Mouse (Mus musculus): Measurements from ENCODE around the gene Brd3.

Brd3 gene

GRCm38 (mm10) chr2:27426406-27426854, 81.0 kb downstream of the Brd3 start:
- POLR2A ChIA-PET, result interaction anchor here in 3 of 4 experiments (0.7 to 4.6 kb wide), 25 partner anchors 9 to 494 kb away, joined by 3 to 32 read pairs (median 6); partner anchors contain the start of genes Brd3os (in 3 of the 3) and Wdr5 (in 1 of the 3)

GRCm38 (mm10) chr2:27425751-27426405, 81.6 kb downstream of the Brd3 start:
- ChIA-PET CTCF (interaction anchor here in 3 of 4 experiments (0.5 to 4.0 kb wide), 11 partner anchors 9 to 408 kb away, joined by 3 to 80 read pairs (median 3); no protein-coding TSS in a partner anchor), POLR2A (interaction anchor here in 3 of 4 experiments (0.7 to 4.6 kb wide), 17 partner anchors 9 to 321 kb away, joined by 3 to 32 read pairs (median 4); partner anchors contain the start of gene Brd3os (in 3 of the 3))

More at GRCm38 (mm10) chr2:27426406-27426854, 81.0 kb downstream of the Brd3 start:
- CTCF ChIA-PET, result interaction anchor here (0.5 to 4.0 kb wide), 18 partner anchors 15 to 905 kb away, joined by 3 to 80 read pairs (median 7); partner anchors contain the start of gene Brd3os (in 2 of the 4)

- POLR2A ChIA-PET, result interaction anchor here in 3 of 4 experiments (0.5 to 4.6 kb wide), 10 partner anchors 8 to 322 kb away, joined by 3 to 32 read pairs (median 5); partner anchors contain the start of gene Brd3os (in 1 of the 3)
- CTCF ChIA-PET, result interaction anchor here in 2 of 4 experiments (0.9 to 3.7 kb wide), 5 partner anchors 9 to 144 kb away, joined by 3 to 36 read pairs (median 4); no protein-coding TSS in a partner anchor
Observed at GRCm38 (mm10) chr2:27425161-27425611, 82.3 kb downstream of the Brd3 start.

- POLR2A ChIA-PET, result interaction anchor here in 3 of 4 experiments (0.6 to 2.4 kb wide), 5 partner anchors 10 to 98 kb away, joined by 3 to 7 read pairs (median 3); partner anchors contain the start of gene Brd3os (in 2 of the 3)
- CTCF ChIA-PET, result no interaction called here
Observed at GRCm38 (mm10) chr2:27423596-27423995, 83.9 kb downstream of the Brd3 start.

- POLR2A ChIA-PET, result interaction anchor here (0.7 to 1.9 kb wide), 7 partner anchors 9 to 276 kb away, joined by 3 to 7 read pairs (median 4); partner anchors contain the start of gene Brd3os (in 1 of the 4)
- CTCF ChIA-PET, result interaction anchor here in 1 of 4 experiments (1.1 kb wide), 1 partner anchor 141 kb away, joined by 3 read pairs; no protein-coding TSS in a partner anchor
Observed at GRCm38 (mm10) chr2:27421293-27422068, 86.0 kb downstream of the Brd3 start.

GRCm38 (mm10) chr2:27418577-27419070, 88.8 kb downstream of the Brd3 start:
- CTCF ChIA-PET, result interaction anchor here in 1 of 4 experiments (1.3 kb wide), 1 partner anchor 10 kb away, joined by 5 read pairs; no protein-coding TSS in a partner anchor
- POLR2A ChIA-PET, result interaction anchor here in 2 of 4 experiments (1.1 to 1.4 kb wide), 2 partner anchors 10 to 87 kb away, joined by 3 to 4 read pairs; no protein-coding TSS in a partner anchor

GRCm38 (mm10) chr2:27417648-27418153, 89.8 kb downstream of the Brd3 start:
- ChIA-PET CTCF (interaction anchor here in 2 of 4 experiments (1.3 to 2.2 kb wide), 2 partner anchors 10 to 11 kb away, joined by 5 to 11 read pairs; no protein-coding TSS in a partner anchor), POLR2A (interaction anchor here in 2 of 4 experiments (0.6 to 2.2 kb wide), 5 partner anchors 8 to 102 kb away, joined by 3 to 8 read pairs (median 5); partner anchors contain the start of gene Vav2 (in 1 of the 2))

- ChIA-PET CTCF (interaction anchor here in 2 of 4 experiments (0.8 to 2.2 kb wide), 2 partner anchors 9 to 12 kb away, joined by 3 to 11 read pairs; no protein-coding TSS in a partner anchor), POLR2A (interaction anchor here in 3 of 4 experiments (0.6 to 2.3 kb wide), 8 partner anchors 9 to 142 kb away, joined by 3 to 8 read pairs (median 5); partner anchors contain the start of gene Vav2 (in 2 of the 3))
Observed at GRCm38 (mm10) chr2:27416425-27416824, 91.0 kb downstream of the Brd3 start.

- CTCF ChIA-PET, result interaction anchor here in 2 of 4 experiments (1.2 to 2.2 kb wide), 3 partner anchors 13 kb away, joined by 4 to 11 read pairs (median 7); no protein-coding TSS in a partner anchor
- POLR2A ChIA-PET, result interaction anchor here in 3 of 4 experiments (0.7 to 2.3 kb wide), 8 partner anchors 9 to 235 kb away, joined by 3 to 10 read pairs (median 4); partner anchors contain the start of genes Brd3os (in 1 of the 3) and Vav2 (in 1 of the 3)
Observed at GRCm38 (mm10) chr2:27415060-27415783, 92.2 kb downstream of the Brd3 start.

GRCm38 (mm10) chr2:27413936-27414657, 93.4 kb downstream of the Brd3 start:
- CTCF ChIA-PET, result interaction anchor here in 2 of 4 experiments (0.6 to 1.6 kb wide), 4 partner anchors 9 to 376 kb away, joined by 3 to 7 read pairs (median 4); no protein-coding TSS in a partner anchor
- POLR2A ChIA-PET, result interaction anchor here (0.6 to 1.9 kb wide), 8 partner anchors 8 to 102 kb away, joined by 3 to 10 read pairs (median 4); partner anchors contain the start of gene Vav2 (in 1 of the 4)

- CTCF ChIA-PET, result interaction anchor here in 1 of 4 experiments (0.6 to 1.1 kb wide), 2 partner anchors 8 to 375 kb away, joined by 3 read pairs; no protein-coding TSS in a partner anchor
- POLR2A ChIA-PET, result interaction anchor here in 1 of 4 experiments (0.7 to 4.8 kb wide), 3 partner anchors 10 to 23 kb away, joined by 7 to 18 read pairs (median 7); partner anchors contain the start of gene Vav2
Observed at GRCm38 (mm10) chr2:27413582-27413935, 93.9 kb downstream of the Brd3 start.

- ChIA-PET CTCF (interaction anchor here in 3 of 4 experiments (0.5 to 2.4 kb wide), 5 partner anchors 13 to 1102 kb away, joined by 4 to 20 read pairs (median 5); no protein-coding TSS in a partner anchor), POLR2A (interaction anchor here (0.5 to 4.8 kb wide), 26 partner anchors 8 to 1597 kb away, joined by 3 to 18 read pairs (median 3); partner anchors contain the start of genes Brd3os (in 3 of the 4), Vav2 (in 3 of the 4) and Wdr5 (in 1 of the 4))
Observed at GRCm38 (mm10) chr2:27412245-27412800, 95.1 kb downstream of the Brd3 start.

- POLR2A ChIA-PET, result interaction anchor here in 3 of 4 experiments (0.5 to 4.8 kb wide), 33 partner anchors 8 to 1597 kb away, joined by 3 to 18 read pairs (median 3); partner anchors contain the start of genes Brd3os (in 3 of the 3), Vav2 (in 3 of the 3) and Wdr5 (in 1 of the 3)
- CTCF ChIA-PET, result interaction anchor here in 3 of 4 experiments (0.5 to 2.4 kb wide), 8 partner anchors 14 to 1102 kb away, joined by 3 to 20 read pairs (median 4); partner anchors contain the start of gene Vav2 (in 1 of the 3)
Observed at GRCm38 (mm10) chr2:27411688-27412174, 95.7 kb downstream of the Brd3 start.

- POLR2A ChIA-PET, result interaction anchor here (0.5 to 4.8 kb wide), 19 partner anchors 9 to 1024 kb away, joined by 3 to 18 read pairs (median 4); partner anchors contain the start of genes Brd3os (in 2 of the 4) and Vav2 (in 2 of the 4)
- CTCF ChIA-PET, result interaction anchor here in 3 of 4 experiments (0.5 to 2.4 kb wide), 3 partner anchors 16 to 36 kb away, joined by 3 to 20 read pairs (median 19); partner anchors contain the start of gene Vav2 (in 1 of the 3)
Observed at GRCm38 (mm10) chr2:27410518-27411140, 96.8 kb downstream of the Brd3 start.

All from embryonic stem cell, embryonic (primary cell).